Mouse (Mus musculus): ENCODE measurements around the gene Slc51a.
A peak's percentile ranks its signal among the peaks of the same experiment; 100 is the strongest.

The Slc51a gene

DNA sequence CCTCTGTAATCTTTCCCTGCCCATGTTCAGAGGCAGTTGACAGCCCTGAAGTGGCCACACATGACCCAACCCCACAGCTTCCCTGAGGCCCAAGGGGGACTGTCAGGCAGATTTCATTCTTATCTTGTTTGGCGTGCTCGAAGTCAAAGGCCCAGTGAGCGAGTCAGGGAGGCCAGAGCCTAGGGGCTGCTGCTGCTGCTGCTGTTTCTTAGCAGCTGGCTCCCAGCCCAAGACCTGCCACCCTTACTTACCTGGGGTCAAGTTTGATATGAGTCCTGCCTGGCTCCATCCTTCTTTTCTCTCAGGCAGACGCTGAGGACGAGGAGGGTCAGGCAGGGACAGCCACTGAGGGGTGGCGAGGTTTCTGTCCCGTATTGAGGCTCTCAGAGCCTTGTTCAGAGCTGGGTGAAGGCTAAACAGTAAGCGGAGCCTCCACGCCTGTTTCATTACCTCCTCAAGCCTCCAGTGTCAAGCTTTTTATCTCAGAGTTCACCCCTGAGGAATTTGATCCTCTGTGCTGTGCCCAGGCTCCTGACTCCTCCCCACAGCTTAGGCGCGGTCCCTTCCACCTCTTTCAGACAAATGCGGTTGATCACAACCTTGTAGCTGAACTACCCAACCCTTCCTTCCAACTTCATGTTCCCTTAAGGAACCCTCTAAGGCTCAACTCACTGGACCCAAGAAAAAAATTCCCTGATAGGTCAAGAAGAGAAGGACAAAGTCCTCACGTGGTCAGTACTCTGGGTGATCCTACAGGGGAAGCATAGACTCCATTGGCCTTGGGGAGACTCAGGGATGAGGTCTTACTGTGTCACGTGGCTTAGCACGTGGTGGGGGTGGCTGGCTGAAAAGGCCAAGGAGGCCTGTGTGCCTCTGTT, at the start of gene Slc51a:
Gene Slc51a, minus strand, starts transcription at position 646 of the 878 bp plus-strand sequence.
- DNase-seq (ENCODE audit: low read depth, low spot score): no peak

DNA sequence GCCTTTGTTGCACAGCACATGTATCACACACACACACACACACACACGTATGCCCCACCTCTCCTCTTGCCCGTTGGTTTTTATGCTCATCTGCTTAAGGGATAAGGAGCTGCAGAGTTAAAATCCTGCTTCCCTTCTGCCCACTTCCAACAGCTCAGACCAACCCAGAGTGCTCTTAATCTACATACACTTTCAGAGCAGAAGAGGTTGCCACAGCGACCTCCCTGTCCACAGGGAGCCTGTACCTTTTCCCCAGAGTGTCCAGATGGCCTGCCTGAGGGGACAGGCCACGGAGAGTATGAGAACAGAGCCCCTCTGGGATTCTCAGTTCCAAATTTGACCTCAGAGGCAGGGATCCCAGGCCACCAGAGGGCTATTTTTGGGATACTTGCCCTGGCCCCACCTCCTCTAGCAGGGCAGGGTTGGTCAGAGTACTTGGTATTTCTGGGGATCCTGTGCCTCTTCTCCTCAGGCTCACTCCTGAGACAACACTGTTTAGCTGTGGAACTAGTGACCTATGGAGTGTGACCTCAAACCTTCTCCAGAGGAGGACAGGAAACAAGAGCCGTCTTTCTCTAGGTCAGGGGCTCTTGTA, 47.6 kb upstream of the Slc51a start:
- DNase-seq (ENCODE audit: low read depth, low spot score): peak; percentile 39

- no peak for DNase-seq (ENCODE audit: low read depth, low spot score)
Measured at GRCm38 (mm10) chr16:32532878-32533826, 45.5 kb upstream of the Slc51a start.

- DNase-seq (ENCODE audit: low read depth, low spot score): no peak
Measured at GRCm38 (mm10) chr16:32526906-32527305, 39.2 kb upstream of the Slc51a start.

DNA sequence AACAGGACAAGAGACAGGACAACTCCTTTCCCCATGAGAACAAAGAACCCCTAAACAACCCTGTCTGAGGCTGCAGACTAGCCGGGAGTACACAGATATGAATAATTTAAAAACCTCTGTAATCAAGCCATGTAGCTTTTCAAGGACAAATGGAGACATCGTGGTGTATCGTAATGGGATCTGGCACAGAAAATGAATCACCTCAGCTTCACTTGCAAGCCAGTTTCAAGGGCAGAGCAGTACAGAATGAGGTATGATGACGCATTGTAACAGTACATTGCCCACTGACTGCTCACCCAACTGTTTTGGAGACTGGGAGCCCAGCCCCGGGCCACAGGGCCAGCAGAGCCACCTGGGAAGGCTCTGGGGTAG, 36.6 kb upstream of the Slc51a start:
- DNase-seq (ENCODE audit: low read depth, low spot score): no peak

DNA sequence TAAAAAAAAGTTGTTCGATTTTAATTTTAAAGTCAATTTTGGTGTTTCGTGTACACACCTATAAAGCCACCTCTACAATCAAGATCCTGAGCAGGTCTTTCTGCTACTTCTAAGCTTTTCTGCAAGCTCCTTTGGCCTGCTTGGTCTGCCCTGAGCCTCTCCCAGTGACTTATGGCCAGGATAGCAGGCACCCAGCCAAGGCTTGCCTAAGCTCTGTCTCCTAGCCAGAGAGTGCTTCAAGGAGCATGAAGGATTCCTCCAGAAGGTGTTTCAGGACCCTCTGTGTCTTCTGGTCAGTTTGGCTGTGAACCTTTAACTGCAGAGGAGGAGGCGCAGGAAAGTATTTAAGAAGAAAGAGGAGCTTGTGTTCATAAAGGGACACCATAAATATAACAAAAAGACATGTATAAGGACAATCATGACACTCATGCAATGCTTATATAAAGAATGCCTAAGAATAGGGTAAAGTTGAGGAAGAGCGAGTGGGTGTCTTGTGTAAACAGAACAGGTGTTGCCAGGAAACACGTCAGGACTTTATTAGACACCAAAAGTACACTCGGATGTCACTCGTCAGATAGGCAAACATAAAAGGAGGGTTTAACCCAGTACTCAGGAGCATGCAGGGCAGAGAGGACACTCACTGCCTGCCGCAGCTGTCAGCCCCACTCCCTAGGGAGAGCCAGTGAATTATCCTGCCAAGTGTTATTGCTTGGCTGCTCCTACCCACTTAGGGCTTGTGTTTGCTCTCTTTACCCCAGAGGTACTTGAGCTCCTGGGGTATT, 36.0 kb upstream of the Slc51a start:
- DNase-seq (ENCODE audit: low read depth, low spot score): peak; percentile 70

DNA sequence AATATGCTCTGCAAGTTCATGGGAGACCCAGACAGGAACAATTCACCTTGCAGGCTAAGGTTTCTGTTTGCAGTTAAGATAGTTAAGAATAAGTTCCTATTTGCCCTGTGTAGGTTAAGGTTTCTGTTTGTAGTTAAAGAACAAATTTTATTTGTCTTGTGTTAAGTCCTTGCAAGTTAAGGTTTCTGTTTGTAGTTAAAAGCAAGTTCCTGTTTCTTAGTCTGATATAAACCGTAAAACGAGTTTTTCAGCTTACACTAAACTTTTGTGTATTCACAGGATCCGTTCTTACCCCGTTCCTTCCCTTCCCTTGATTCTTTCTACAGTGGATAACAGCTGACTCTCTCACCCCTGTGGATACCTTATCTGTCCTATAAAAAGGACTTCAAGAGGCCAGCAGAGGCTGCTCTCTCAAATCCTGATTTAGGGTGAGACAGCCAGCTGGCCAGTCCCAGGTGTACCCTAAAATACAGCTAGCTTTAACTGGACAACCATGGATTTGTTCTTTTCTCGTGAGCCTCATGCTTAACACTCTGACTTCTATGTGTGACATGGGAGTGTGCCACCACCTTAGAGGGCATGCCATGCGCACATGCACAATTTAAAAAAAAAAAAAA, 35.0 kb upstream of the Slc51a start:
- no peak for DNase-seq (ENCODE audit: low read depth, low spot score)

DNA sequence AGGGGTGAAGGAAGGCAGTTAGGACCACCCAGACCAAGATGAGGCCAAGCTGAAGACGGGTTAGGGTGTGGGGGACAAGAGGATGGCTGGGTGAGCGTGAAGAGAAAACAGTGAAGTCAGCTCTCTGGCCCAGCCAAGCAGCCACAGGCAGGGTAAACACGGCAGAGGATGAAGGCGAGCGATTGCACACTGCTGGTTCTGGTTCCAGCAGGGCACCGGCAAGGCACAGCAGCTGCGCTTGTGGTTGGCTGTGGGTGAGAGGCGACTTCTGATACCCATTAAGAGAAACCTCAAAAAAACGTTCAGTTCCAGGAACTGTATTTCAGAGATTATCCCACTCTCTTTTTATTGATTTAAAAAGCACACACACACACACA, 32.7 kb upstream of the Slc51a start:
- DNase-seq (ENCODE audit: low read depth, low spot score): no peak

- no peak for DNase-seq (ENCODE audit: low read depth, low spot score)
Measured at GRCm38 (mm10) chr16:32519656-32520371, 32.1 kb upstream of the Slc51a start.

GRCm38 (mm10) chr16:32517785-32518481, 30.3 kb upstream of the Slc51a start:
- no peak for DNase-seq (ENCODE audit: low read depth, low spot score)

DNA sequence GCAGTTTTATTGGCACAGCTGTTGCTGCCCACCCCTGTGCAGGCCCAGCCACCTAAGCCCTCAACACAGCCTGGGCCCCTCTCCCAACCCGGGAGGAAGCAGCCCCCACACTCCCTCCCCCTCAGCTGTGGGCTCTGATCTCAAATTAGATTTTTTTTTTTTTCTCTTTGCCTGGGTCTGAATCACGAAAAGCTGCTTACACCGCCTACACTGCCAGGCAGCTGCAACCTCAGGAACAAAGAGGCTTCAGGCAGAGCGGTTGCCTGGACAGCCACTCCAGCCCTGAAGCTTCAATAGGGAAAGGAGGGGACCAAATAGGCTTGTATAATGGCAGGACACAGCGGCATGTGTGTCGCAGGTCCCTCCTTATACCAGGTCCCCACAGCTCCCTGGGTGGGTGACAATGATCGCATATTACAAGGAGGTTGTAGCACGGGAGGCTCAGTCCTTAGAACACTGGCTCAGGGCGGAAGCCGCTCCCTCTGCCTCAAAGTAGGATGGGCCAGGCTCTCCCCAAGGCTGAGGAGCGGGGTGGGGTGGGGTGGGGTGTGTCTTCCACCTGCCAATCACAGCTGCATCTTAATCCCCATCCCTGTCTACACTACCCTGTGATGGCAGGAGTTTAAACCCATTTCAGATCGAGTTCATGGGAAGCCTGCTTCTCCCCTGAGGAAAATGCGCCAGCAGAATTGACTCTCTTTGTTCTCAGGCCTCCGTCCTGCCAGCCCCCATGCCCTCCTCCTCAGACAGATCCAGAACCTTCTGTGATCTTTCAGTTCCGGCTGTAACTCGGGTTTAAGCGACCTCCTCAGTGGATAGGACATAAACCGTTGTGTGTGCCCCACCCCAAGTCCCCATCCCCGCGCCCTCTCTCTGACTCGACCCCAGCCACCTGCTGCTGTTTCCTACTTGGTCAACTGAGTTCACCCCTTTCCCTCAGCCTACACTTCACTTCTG, 28.6 kb upstream of the Slc51a start:
- peak; percentile 75 for DNase-seq (ENCODE audit: low read depth, low spot score)

GRCm38 (mm10) chr16:32513948-32514347, 26.3 kb upstream of the Slc51a start:
- DNase-seq (ENCODE audit: low read depth, low spot score): no peak

- DNase-seq (ENCODE audit: low read depth, low spot score): no peak
Measured at GRCm38 (mm10) chr16:32513401-32513800, 25.7 kb upstream of the Slc51a start.

- DNase-seq (ENCODE audit: low read depth, low spot score): no peak
Measured at GRCm38 (mm10) chr16:32512921-32513320, 25.2 kb upstream of the Slc51a start.

GRCm38 (mm10) chr16:32511827-32512490, 24.3 kb upstream of the Slc51a start:
- no peak for DNase-seq (ENCODE audit: low read depth, low spot score)

DNA sequence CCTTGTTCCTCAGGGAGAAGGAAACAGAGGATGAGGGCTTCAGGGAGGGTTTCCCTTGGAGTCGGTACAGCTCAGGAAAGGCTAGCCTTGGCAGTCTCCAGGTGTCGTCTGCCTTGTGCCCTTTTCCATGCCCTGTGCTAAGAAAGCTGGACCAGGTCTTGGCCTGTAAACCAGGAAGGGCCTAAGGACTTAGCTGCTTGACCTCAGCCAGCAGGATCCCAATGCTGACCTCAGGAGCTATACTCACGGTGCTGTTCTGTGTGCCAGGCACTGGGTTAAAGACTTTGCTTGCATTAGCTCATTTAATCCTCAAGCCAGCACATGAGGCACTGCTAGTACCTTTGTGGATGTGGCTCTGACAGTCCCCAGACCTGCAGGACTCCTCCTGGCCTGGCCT, 23.7 kb upstream of the Slc51a start:
- no peak for DNase-seq (ENCODE audit: low read depth, low spot score)

DNA sequence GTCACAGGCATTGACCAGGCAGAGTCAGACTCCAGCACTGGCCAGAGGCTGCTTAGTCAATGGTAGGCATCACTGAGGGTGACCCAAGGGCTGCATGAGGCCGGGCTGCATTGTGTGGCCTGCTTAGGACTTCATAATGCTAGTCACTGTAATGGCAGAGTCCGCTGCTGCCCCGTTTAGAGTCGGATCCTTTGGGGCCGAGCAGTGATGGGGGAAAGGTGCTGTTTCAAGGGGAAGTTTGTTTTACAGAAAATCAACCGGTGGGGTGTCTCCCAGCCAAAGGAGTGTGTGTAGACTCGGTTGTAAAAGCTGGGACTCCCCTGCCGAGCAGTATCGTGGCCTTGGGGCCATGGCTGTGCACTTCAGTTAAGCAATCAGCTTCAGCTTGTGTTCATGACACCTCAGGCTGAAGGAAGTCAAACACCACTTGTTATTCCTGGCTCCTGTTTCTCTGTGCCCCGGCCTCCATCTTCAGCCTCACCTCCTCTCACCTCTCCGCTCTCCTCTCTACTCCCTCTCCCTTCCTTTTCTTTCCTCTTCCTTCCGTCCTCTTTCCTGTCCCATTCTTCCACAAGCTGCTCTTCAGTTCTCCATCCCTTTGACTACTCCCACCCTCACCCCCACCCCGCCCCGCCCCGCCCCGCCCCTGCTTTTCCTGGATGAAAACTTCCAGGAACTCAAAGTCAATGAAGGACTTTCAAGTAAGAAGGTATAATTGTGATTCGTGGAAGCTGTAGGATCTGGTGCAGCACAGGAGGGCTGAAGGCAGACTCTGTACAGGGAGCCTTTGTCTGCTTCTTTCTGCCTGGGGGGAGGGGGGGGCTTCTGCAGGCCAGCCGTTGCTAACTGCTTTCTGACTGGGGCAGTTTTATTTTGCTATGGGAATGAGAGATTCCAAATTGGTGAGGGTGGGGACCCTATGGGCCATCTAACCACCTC, 23.0 kb upstream of the Slc51a start:
- DNase-seq (ENCODE audit: low read depth, low spot score): no peak
